Mouse (Mus musculus) induced T-regulatory cell, adult 2 months (primary cell): ENCODE results near the gene Enpp7.

Experiments used
- DNase-seq: peaks from one replicate; pipeline ENCODE4 v3.0.0-alpha.2; 2012; ENCODE audit warnings: low read depth

Gene Enpp7

DNA sequence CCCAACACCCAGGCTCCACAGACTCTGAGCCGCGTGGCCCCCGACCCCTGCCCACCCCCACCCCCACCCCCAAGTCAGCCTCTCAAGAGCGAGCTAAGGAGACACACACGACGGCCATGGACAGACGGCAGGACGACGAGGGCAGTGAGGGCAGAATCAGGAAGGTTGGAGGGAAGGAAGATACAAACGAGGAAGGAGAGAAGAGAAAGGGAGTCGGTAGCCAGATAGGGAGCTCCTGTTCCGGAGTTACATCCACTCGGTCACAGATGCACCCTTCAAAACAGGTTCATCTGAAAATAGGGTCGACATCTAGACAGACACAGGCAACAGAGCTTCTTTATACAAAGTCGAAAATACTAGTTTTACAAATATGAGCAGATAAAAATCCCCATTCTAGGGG, 48.5 kb downstream of the Enpp7 start:
- DNase-seq = no peak

DNA sequence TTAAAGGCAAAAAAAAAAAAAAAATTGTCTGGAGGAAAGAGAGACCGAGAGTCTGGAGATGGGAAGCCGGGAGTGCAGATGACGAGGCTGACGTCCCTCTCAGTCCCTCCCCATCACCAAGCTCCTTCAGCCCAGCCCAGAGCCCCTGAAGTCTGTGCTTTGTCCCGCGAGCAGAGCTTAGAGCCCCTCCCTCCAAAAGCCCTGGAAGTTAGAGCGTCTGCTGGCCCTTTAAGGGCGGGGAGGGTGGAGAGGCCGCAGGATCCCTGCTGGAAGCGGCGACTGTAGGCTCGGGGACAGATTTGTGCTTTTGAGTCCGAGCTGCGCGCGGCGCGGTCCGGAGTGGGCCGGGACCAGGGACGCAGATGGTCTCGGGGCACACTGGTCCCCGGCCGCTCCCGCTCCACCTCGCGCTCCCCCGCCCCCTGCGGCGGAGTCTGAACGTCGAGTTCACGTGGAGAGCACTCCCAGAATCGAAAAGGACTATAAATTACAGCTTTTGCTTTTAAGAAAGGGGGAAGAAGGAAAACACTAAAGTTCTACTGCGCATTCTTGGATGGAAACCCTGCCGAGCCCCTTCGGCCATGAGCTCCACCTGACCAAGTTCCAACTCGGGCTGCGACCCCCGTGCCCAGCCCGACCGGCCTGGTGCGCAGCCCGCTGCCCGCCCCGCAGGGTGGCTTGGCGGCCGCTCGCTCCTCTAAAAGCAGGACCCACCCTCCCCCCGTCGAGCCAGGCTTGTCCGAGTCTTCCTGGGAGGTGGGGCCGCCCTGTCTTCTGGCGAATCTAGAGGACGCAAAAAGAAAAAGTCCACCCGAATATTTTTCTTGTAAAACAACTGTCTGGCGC, 49.2 kb downstream of the Enpp7 start:
- no peak for DNase-seq

DNA sequence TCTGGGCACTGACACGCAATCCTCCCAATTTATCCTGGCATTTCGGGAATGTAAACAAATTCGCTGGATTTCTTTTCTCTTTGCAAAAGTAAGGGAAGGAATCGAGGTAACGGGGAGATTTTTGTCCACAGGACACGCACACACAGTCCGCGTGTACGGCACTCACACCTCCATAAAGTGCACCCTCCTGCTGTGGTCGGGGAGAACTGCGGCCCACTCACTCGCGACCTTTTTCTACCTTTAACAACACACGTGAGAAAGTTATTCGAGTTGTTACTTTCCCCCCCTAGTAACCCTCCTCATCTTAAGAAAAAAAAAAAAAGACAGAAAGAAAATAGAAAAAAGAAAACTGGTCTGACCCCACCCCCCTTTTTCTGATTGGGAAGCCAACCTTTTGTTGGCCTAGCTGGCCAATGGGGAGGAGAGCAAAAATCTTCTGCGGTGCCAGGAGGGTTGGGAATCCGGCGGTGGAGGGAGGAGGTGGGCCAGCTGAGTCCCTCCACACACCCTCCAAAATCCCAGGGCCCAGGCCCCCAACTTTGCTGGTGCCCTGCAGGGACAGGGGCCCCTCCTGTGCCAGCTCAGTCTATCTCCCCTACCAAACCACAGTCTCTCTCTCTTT, 49.9 kb downstream of the Enpp7 start:
- no peak for DNase-seq

DNA sequence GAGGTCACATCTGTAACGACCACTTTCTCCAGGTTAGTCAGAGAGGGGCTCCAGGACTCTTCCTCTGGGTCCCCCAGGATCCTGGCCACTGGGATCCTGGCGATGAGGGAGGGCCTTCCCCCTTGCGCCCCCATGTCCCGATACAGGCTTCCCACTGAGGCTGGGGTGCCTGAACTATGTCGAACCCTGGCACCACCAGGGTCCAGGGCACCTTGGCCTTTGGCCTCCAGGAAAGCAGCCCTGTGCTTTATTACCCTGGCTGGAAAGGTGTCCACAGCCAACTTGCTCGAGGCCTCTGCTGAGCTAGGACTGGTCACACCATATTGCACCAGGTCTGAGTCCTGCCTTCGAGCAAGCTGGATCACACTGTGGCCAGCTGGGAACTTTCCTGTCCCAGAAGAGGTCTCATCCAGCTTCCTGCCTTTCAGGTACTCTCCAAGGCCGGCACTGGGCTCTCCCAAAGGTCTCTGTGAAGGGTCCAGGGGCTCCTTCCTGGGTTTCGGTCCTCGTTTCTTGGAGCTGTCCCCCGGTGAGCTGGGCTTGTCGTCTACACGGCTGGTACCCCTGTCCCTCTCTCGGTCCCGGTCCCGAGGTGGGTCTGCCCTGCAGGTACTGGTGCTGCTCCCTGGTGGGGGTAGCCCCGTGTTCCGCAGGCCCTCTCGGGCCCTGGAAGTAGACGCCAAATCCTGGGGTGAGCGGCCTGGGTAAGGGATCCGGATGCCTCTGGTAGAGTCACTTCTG, 50.9 kb downstream of the Enpp7 start:
- DNase-seq = no peak

GRCm38 (mm10) chr11:119039732-119040512, 51.9 kb downstream of the Enpp7 start:
- peak; percentile 22 for DNase-seq

DNA sequence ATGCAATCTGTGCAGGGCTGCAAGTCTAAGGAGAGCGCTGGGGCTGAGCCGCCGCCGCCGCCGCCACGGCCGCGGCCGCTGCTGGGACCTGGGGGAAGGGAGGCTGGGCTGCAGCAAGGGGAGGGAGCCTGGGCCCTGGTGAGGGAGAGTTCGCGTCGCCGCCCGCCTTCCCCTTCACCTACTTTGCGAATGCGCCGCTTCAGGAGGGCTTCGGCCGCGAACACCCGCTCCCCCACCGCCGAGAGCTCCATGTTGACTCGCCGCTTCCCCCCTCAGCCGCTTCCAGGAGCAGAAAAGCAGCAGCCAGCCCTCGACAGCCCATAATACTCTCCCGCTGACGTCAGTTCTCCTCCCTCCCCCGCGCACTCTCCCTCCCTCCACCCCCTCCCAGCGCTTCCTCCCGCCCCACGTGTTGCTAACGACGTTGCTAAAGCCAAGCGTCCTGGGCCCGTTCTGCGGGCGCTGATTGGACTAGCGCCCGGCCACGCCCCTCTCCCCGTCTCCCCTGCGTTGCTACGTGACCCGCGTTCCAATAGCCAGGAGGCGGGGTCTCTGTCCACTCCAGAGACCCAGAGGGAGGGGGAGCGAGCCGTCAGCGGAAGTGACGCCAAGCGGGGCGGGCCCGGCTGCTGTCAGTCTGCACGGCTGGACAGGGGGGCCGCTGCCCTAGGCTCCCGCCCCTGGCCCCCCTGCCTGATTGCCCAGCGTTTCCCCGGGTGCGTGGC, 52.8 kb downstream of the Enpp7 start, which contains the start of gene Cbx8:
TSS of gene Cbx8 (minus strand) at position 370 of the 725 bp plus-strand sequence.
- DNase-seq = peak; percentile 99

- DNase-seq = no peak
Measured at GRCm38 (mm10) chr11:119041325-119041716, 53.3 kb downstream of the Enpp7 start.

DNA sequence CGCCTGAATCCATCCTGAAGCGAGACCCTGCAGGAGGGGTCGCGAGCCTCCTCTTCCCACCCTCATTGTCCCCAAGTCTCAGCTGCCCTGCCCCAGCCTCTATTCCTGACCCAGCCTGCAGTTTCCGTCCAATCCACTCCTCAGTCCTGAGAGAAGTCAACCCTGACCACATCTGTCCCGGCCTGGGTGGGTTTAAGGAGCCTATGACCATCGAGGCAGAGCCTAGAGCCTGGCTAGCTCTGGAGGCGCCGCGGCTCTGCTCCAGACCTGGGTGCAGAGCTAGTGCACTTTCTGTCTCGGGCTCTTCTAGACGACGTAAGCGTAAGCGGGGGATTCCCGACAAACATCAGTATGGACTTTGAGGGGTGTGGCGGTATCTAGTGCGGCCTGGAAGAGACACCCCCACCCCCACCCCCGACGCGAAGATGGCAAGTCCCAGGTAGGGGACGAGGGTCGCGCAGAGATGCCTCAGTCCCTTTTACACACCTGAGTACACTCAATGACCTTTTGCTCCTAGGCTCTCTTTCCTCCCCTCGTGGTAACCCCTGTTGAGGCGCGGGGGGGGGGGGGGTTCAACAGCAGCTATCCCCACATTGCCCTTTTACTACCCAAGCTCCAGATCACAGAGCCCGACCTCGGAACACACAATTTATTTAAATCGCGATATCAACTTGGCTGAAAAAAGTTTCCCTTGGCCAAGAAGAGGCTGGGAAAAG, 53.9 kb downstream of the Enpp7 start:
- peak; percentile 80 for DNase-seq
